Mouse (Mus musculus): ENCODE data around the gene Btbd9. TPM values are rescaled to one million over a fixed set of nuclear protein-coding genes. Genes with fewer than 3 reads are reported as not detected.

Gene Btbd9
- polyA plus RNA-seq, 1 experiment from 2014 or later: 38.3 TPM

DNA sequence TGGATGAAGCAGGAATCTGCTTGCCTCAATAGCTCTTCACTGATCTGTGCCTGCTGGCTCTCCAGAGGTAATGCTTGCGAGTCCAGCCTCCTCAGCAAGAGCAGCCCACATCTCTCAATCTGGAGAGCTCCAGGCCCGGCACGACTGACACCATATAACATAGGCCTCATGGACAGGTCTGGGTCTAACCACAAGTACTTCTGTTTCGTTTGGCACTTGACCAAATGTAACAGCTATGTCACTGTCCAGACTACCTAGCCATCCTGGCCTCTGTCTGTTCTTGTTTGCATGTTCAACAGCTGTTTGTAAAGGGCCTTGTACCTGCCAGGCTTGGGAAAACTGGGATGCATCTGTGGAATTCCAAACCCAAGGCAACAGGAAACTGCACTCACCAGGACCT, 340.9 kb downstream of the Btbd9 start:
- H3K4me1 ChIP-seq (replicated peaks): peaks cover 31% of the 10 kb centered on the region
- no peak overlapping the region for H3K27ac ChIP-seq
- ATAC-seq (replicated peaks; ENCODE audit: insufficient number of reproducible peaks, insufficient read depth, low FRiP score, low read depth): no peak; the same call in 1 of the 2 replicates
- no peaks in the 10 kb centered on the region for H3K36me3 ChIP-seq
- WGBS: 29% methylated on average over 4 of the region's 4 CpGs
- H3K4me2 ChIP-seq: no peak overlapping the region
- H3K9me3 ChIP-seq (replicated peaks): no peaks in the 10 kb centered on the region
- no peak overlapping the region for H3K9ac ChIP-seq
- no peak overlapping the region for H3K4me3 ChIP-seq
- H3K27me3 ChIP-seq: no peaks in the 10 kb centered on the region

DNA sequence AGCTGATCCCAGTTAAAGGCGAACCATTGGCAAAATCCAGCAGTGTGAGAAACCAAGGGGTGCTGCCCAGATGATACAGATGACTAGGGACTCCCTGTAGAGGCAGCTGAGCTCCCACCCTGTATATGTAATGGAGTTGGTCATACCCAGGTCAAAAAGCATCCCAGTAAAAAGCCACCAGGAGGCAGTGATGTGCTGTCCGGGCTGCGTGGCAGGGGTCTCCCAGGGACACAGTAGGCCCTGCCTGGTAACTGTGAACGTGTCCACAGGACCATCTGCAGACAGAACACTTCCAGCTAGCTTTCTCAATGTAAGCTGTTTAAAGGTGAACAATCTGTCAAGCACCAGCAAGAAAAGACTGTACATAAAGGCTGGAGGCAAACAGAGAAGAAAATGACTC, 343.6 kb downstream of the Btbd9 start:
- H3K27me3 ChIP-seq: no peaks in the 10 kb centered on the region
- WGBS: 50% methylated on average over 4 of the region's 4 CpGs
- H3K36me3 ChIP-seq: no peaks in the 10 kb centered on the region
- no peak overlapping the region for H3K27ac ChIP-seq
- H3K9me3 ChIP-seq (replicated peaks): no peaks in the 10 kb centered on the region
- H3K4me3 ChIP-seq: no peak overlapping the region
- no peak overlapping the region for H3K4me2 ChIP-seq
- H3K9ac ChIP-seq: no peak overlapping the region
- no peak for ATAC-seq (replicated peaks; ENCODE audit: insufficient number of reproducible peaks, insufficient read depth, low FRiP score, low read depth)
- H3K4me1 ChIP-seq (replicated peaks): peaks cover 20% of the 10 kb centered on the region

DNA sequence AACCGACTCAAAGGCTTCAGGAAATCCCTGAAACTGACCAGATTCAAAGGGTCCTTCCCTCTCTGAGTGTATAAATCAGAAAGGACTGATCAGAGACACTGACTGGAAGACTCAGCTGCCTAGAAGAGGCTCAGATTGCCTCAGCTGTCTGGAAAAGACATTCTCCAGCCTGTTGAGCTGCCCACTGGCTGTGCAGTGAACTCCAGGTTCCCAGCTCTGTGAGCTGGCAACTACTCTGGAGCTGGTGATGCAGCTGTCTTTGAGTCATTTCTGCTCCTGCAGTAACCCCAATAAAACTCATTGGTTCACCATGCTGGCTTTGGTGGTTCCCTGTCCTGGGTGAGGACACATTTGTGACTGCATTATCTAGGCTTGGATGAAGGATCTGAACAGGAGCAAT, 344.8 kb downstream of the Btbd9 start:
- Histone ChIP-seq H3K9me3 (replicated peaks) (no peaks in the 10 kb centered on the region), H3K9ac (no peak overlapping the region), H3K4me2 (no peak overlapping the region), H3K4me1 (replicated peaks) (peaks cover 23% of the 10 kb centered on the region), H3K36me3 (no peaks in the 10 kb centered on the region), H3K4me3 (no peak overlapping the region), H3K27ac (no peak overlapping the region), H3K27me3 (no peaks in the 10 kb centered on the region)
- ATAC-seq (replicated peaks; ENCODE audit: insufficient number of reproducible peaks, insufficient read depth, low FRiP score, low read depth): no peak
- 84% methylated on average over 1 of the region's 1 CpGs for WGBS

DNA sequence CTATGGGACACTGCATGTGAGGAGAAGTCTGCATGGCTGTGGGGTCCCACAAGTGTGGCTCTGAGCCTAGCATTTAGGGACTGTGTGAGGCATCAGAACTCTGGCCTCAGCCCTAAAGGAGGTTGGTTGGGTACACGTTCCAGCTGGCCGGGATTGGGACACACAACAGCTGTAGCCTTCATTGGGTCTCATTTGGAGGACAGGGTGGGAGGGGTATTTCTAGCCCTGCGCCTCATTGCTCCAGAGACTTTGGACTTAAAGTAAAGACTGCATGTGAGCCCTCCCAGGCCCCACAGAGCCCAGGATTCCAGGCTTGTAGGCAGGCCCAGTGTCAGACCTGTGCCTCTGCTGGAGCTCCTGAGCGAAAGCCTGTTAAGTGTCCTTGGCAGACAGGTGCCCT, 345.9 kb downstream of the Btbd9 start:
- no peaks in the 10 kb centered on the region for H3K9me3 ChIP-seq (replicated peaks)
- H3K36me3 ChIP-seq: no peaks in the 10 kb centered on the region
- H3K4me1 ChIP-seq (replicated peaks): peaks cover 21% of the 10 kb centered on the region
- no peak overlapping the region for H3K9ac ChIP-seq
- no peak overlapping the region for H3K4me2 ChIP-seq
- H3K27ac ChIP-seq: no peak overlapping the region
- 89% methylated on average over 4 of the region's 4 CpGs for WGBS
- H3K27me3 ChIP-seq: no peaks in the 10 kb centered on the region
- no peak overlapping the region for H3K4me3 ChIP-seq
- ATAC-seq (replicated peaks; ENCODE audit: insufficient number of reproducible peaks, insufficient read depth, low FRiP score, low read depth): no peak

DNA sequence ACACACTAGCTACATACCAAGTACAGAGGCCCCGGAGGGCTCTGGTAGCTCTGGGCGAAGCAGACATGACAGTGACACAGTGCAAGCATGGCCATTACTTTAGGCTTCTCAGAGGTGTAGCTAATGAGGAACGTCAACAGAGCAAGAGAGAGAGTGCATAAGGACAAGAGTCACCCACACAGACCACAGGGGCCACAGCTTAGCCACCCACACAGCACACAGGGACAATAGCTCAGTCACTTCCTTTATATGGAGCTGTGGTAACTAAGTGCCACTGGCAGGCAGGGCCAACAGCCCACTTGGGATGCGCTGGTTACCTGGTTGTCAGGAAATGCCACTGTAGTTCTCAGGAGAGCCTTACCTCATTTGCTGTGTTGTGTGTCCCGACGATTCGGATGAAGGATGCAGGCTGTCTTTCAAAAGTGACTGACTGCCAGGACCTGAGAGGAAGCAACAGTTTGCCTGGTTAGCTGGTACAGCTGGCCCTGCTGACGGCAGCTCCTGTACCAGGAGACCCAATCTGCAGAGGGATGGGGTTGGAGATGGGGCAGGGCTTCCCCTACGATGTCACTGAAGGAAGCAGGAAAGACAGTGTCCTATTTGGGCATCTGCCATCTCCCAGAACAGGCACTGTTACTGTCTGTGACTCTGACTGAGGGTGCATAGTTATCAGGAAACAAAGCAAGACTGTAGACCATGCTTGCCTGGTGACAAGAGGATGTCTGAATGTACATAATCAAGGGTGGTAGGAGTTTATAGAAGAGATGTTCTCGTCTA, 347.7 kb downstream of the Btbd9 start:
- no peak overlapping the region for H3K9ac ChIP-seq
- 83% methylated on average over 10 of the region's 10 CpGs for WGBS
- H3K27ac ChIP-seq: no peak overlapping the region
- H3K4me3 ChIP-seq: no peak overlapping the region
- peaks cover 22% of the 10 kb centered on the region for H3K4me1 ChIP-seq (replicated peaks)
- no peaks in the 10 kb centered on the region for H3K36me3 ChIP-seq
- H3K9me3 ChIP-seq (replicated peaks): no peaks in the 10 kb centered on the region
- H3K27me3 ChIP-seq: no peaks in the 10 kb centered on the region
- no peak overlapping the region for H3K4me2 ChIP-seq
- ATAC-seq (replicated peaks; ENCODE audit: insufficient number of reproducible peaks, insufficient read depth, low FRiP score, low read depth): no peak

DNA sequence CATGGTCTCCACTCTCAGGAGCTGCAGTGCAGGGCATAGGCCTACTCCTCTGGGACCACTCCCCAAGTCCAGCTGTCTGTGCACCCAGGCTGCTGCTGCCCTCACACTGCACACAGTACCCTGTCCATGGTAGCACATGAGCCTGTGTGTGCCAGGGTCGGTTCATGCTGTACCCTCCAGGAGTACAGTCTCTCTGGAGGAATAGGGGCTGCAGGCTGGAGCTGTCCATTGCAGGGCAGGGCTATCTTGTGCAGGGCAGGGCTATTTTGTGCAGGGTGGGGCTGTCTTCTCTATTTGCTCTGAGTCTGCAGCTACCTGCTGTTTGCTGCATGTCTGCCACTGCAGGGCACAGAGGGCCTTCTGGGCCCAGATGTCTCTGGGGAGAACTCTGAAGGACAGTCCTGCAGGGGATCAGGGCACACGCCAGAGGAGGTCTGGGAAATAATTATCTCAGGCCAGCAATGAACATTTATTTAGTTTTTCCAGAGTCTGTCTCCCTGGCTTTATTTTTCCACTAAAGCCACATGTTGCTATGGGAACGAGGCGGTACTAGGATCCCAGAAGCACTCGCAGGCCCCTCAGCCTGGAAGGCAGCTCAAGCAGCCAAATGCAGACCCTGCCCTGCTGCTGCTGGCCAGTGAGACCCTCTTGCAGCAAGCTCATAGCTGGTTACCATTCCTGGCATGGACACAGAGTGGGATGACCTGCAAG, 351.1 kb downstream of the Btbd9 start:
- H3K9me3 ChIP-seq (replicated peaks): no peaks in the 10 kb centered on the region
- 56% methylated on average over 5 of the region's 5 CpGs for WGBS
- no peak overlapping the region for H3K9ac ChIP-seq
- no peak overlapping the region for H3K4me3 ChIP-seq
- no peaks in the 10 kb centered on the region for H3K27me3 ChIP-seq
- no peak overlapping the region for H3K27ac ChIP-seq
- H3K36me3 ChIP-seq: no peaks in the 10 kb centered on the region
- no peak; the same call in 1 of the 2 replicates for ATAC-seq (replicated peaks; ENCODE audit: insufficient number of reproducible peaks, insufficient read depth, low FRiP score, low read depth)
- H3K4me1 ChIP-seq (replicated peaks): peaks cover 21% of the 10 kb centered on the region
- H3K4me2 ChIP-seq: no peak overlapping the region

DNA sequence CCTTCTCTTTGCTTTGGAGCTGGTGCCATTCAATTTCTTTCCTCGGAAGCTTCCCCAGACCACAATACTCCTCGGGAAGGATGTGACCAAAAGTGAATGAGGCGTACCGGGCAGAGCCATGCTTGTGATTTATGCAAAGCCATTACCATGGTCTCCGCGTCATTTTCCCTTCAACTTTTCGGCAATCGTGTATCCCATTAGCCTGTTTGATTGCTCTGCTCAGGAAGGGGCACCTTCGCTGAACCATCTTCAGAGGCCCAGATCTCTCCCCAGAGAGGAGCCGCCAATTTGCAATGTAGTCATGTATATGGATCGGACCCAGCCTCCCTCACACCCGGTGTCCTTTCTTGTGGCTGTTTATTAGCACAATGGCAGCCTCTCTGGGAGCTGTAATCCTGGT, 353.5 kb downstream of the Btbd9 start:
- WGBS: 83% methylated on average over 12 of the region's 12 CpGs
- Histone ChIP-seq H3K4me1 (replicated peaks) (peaks cover 13% of the 10 kb centered on the region; the same call in 1 of the 2 replicates), H3K4me3 (no peak overlapping the region), H3K4me2 (no peak overlapping the region), H3K27ac (no peak overlapping the region), H3K9ac (no peak overlapping the region), H3K27me3 (no peaks in the 10 kb centered on the region), H3K9me3 (replicated peaks) (no peaks in the 10 kb centered on the region), H3K36me3 (peaks cover 8% of the 10 kb centered on the region; the same call in 1 of the 2 replicates)
- ATAC-seq (replicated peaks; ENCODE audit: insufficient number of reproducible peaks, insufficient read depth, low FRiP score, low read depth): no peak

DNA sequence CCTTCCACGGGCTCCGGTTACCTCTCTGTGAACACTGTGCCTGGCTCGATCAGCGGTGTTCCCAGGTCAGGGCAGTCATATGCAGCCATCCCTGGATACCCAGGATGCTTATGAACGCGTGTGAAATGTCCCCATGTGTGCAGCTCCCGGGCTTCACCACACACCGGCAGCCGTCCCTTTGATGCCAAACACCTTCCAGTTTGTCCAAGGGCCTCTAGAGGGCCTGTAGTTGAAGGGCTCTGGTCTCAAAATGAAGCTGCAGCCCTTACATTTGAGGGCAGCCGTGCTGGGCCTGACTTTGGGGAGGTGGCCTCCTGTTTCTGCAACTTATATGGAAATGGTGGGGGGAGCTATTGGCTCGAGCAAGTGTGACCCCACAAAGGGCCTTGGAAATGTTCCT, 353.9 kb downstream of the Btbd9 start:
- ATAC-seq (replicated peaks; ENCODE audit: insufficient number of reproducible peaks, insufficient read depth, low FRiP score, low read depth): no peak
- peaks cover 13% of the 10 kb centered on the region; the same call in 1 of the 2 replicates for H3K4me1 ChIP-seq (replicated peaks)
- 78% methylated on average over 11 of the region's 11 CpGs for WGBS
- no peaks in the 10 kb centered on the region for H3K27me3 ChIP-seq
- no peak overlapping the region for H3K9ac ChIP-seq
- peaks cover 8% of the 10 kb centered on the region; the same call in 1 of the 2 replicates for H3K36me3 ChIP-seq
- H3K27ac ChIP-seq: no peak overlapping the region
- no peaks in the 10 kb centered on the region for H3K9me3 ChIP-seq (replicated peaks)
- H3K4me2 ChIP-seq: no peak overlapping the region
- no peak overlapping the region for H3K4me3 ChIP-seq

DNA sequence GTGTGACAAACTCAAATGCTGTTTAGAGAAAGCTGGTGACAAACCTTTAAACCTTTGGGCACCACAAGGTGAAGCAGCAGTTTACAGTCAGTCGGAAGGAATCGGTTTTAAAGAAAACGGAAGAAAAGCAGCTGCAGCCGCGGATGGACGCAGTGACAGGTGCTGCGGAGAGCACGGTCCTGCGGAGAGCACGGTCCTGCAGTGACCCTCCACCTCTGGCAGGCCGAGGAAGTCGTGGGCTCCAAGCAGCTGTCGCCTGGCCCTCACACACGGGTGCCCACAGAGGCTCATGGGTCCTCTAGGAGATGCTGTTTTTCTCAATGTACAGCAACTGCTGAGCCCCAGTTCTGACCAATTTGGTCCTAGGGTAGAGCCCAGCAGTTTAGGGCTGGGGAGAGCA, 354.6 kb downstream of the Btbd9 start:
- H3K4me1 ChIP-seq (replicated peaks): peaks cover 17% of the 10 kb centered on the region
- H3K4me3 ChIP-seq: no peak overlapping the region
- WGBS: 76% methylated on average over 14 of the region's 14 CpGs
- H3K9me3 ChIP-seq (replicated peaks): no peaks in the 10 kb centered on the region
- no peak for ATAC-seq (replicated peaks; ENCODE audit: insufficient number of reproducible peaks, insufficient read depth, low FRiP score, low read depth)
- H3K36me3 ChIP-seq: peaks cover 8% of the 10 kb centered on the region; the same call in 1 of the 2 replicates
- no peak overlapping the region for H3K9ac ChIP-seq
- H3K4me2 ChIP-seq: no peak overlapping the region
- no peak overlapping the region for H3K27ac ChIP-seq
- H3K27me3 ChIP-seq: no peaks in the 10 kb centered on the region

DNA sequence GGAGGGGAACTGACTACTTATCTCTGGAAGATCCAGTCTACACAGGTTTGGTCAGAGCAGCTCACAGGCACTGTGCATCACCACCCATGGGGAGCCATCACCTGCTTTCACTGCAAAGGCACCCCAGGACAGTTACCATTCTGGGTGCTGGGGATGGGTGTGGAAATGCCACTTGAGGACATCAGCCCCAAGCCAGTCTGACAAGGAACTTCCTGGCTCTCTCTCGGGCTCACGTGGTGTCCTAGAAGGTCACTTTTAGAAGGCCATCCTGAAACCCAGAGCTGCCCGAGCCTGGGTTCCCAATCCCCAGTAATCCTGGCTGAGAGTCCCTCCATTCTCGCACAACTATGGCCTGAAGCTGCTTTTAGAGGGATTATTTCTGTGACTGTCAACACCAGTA, 360.5 kb downstream of the Btbd9 start:
- no peak for ATAC-seq (replicated peaks; ENCODE audit: insufficient number of reproducible peaks, insufficient read depth, low FRiP score, low read depth)
- no peaks in the 10 kb centered on the region for H3K27me3 ChIP-seq
- 32% methylated on average over 4 of the region's 4 CpGs for WGBS
- no peaks in the 10 kb centered on the region for H3K9me3 ChIP-seq (replicated peaks)
- H3K36me3 ChIP-seq: peaks cover 14% of the 10 kb centered on the region
- 0 out of 2 replicates have a peak overlapping the region, but pooled peaks have one; percentile 21 for H3K9ac ChIP-seq
- peak overlapping the region; percentile 64 for H3K27ac ChIP-seq
- H3K4me3 ChIP-seq: no peak overlapping the region
- H3K4me2 ChIP-seq: no peak overlapping the region
- peaks cover 37% of the 10 kb centered on the region for H3K4me1 ChIP-seq (replicated peaks)

DNA sequence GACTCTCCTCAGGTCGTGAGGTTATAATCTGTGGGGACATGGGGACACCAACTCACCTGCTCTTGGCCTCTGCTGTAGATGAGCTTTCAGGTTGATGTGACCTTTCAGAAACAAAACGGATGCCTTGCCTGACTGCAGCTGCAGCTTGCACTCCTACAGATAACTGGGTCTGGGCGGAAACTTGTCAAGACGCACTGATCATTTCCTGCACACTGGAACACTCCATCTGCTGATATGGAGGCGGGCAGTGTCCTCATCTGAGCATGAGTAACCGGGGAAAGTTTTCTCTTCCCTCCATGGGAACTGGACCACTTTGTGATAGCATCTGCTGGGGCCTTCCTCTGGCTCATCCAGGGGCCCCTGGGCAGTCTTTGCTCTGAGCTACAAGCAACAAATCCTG, 361.9 kb downstream of the Btbd9 start:
- H3K4me2 ChIP-seq: no peak overlapping the region
- no peak for ATAC-seq (replicated peaks; ENCODE audit: insufficient number of reproducible peaks, insufficient read depth, low FRiP score, low read depth)
- H3K9ac ChIP-seq: no peak overlapping the region
- no peak overlapping the region for H3K27ac ChIP-seq
- H3K9me3 ChIP-seq (replicated peaks): no peaks in the 10 kb centered on the region
- H3K36me3 ChIP-seq: peaks cover 18% of the 10 kb centered on the region
- no peak overlapping the region for H3K4me3 ChIP-seq
- no peaks in the 10 kb centered on the region for H3K27me3 ChIP-seq
- H3K4me1 ChIP-seq (replicated peaks): peaks cover 37% of the 10 kb centered on the region
- WGBS: 36% methylated on average over 6 of the region's 6 CpGs
